Mouse (Mus musculus) stomach, postnatal 0 days (tissue): ENCODE measurements around the gene Ppan.

Experiments
- CTCF ChIP-seq: IDR thresholded peaks from 2 replicates; pipeline ENCODE4 v1.5.1; 2016; ENCODE audit warnings: antibody characterized with exemption, low read depth, mild to moderate bottlenecking, moderate library complexity
- EP300 ChIP-seq: optimal IDR thresholded peaks from 2 replicates; pipeline ENCODE3; 2016; ENCODE audit warnings: antibody characterized with exemption

- TF ChIP-seq CTCF (no peak), EP300 (no peak)
Measured at GRCm38 (mm10) chr9:20891339-20892103, 3.5 kb downstream of the Ppan start.
